Mouse (Mus musculus) lung, postnatal 0 days (tissue): ENCODE measurements around the gene Lig3. TPM values are rescaled to one million over a fixed set of nuclear protein-coding genes. Genes with fewer than 3 reads are reported as not detected.

Source experiments
- ATAC-seq: fragments of 200-750 bp; cut with Nextera tagmentation; 2 replicates; pipeline ENCODE4 v1.8.0; 2017; ENCODE audit warnings: moderate library complexity
- DNase-seq: peaks from one replicate; pipeline ENCODE4 v3.0.0-alpha.2; 2016; ENCODE audit warnings: low spot score
- H3K27ac ChIP-seq: fragments of 300-500 bp; sonication (generic); 2 replicates; pipeline ENCODE4 v1.5.1; 2014; ENCODE audit warnings: antibody characterized with exemption, mild to moderate bottlenecking, low read length, mixed read lengths
- H3K27me3 ChIP-seq: fragments of 300-500 bp; sonication (generic); replicated peaks from 2 replicates; pipeline ENCODE4 v1.6.1; 2014; ENCODE audit warnings: low read length, mixed read lengths; ENCODE audit not compliant: insufficient read depth
- H3K36me3 ChIP-seq: fragments of 300-500 bp; sonication (generic); 2 replicates; pipeline ENCODE4 v1.6.1; 2014; ENCODE audit warnings: low read length, mixed read lengths; ENCODE audit not compliant: insufficient read depth
- H3K4me1 ChIP-seq: fragments of 300-500 bp; sonication (generic); 2 replicates; pipeline ENCODE4 v1.6.1; 2014; ENCODE audit warnings: antibody characterized with exemption, low read depth, low read length, mixed read lengths; ENCODE audit not compliant: insufficient read depth
- H3K4me2 ChIP-seq: fragments of 300-500 bp; sonication (generic); replicated peaks from 2 replicates; pipeline ENCODE4 v1.6.1; 2014; ENCODE audit warnings: low read depth, mild to moderate bottlenecking, low read length, moderate library complexity, mixed read lengths
- H3K4me3 ChIP-seq: fragments of 300-500 bp; sonication (generic); 2 replicates; pipeline ENCODE4 v1.5.1; 2014; ENCODE audit warnings: low read depth, low read length
- H3K9ac ChIP-seq: fragments of 300-500 bp; sonication (generic); replicated peaks from 2 replicates; pipeline ENCODE4 v1.6.1; 2014; ENCODE audit warnings: low read depth, mild to moderate bottlenecking
- H3K9me3 ChIP-seq: fragments of 300-500 bp; sonication (generic); 2 replicates; pipeline ENCODE4 v1.6.1; 2016; ENCODE audit warnings: low read length, mixed read lengths
- CTCF ChIP-seq: IDR thresholded peaks from 2 replicates; pipeline ENCODE4 v1.5.1; 2016; ENCODE audit warnings: antibody characterized with exemption, mild to moderate bottlenecking
- EP300 ChIP-seq: IDR thresholded peaks from 2 replicates; pipeline ENCODE4 v1.6.1; 2016; ENCODE audit warnings: antibody characterized with exemption, mild to moderate bottlenecking, control low read depth
- WGBS: fragments of 180-500 bp; shearing (Covaris S2); extraction: QIAGEN DNeasy Blood & Tissue Kit; methylation state at CpG from one replicate; pipeline ENCODE4 v1.1.7; 2014; 5-methylcytosine and 5-hydroxymethylcytosine counted together
- polyA plus RNA-seq: library from polyadenylated mRNA; unstranded; fragments of >200 nt; fragmentation: Nextera tagmentation; extraction: Ambion mirVana; gene quantifications from 2 replicates; pipeline ENCODE4 v1.2.1, GENCODE M21; 2015

The Lig3 gene
- polyA plus RNA-seq = 10.9 and 11.6 TPM in 2 replicates

- Histone ChIP-seq H3K4me3 (peak within 1 kb of the TSS; percentile 95), H3K27me3 (no peaks in the 10 kb centered on the region), H3K9me3 (no peaks in the 10 kb centered on the region), H3K36me3 (no peaks in the 10 kb centered on the region), H3K4me1 (peaks cover 8% of the 10 kb centered on the region; the same call in 1 of the 2 replicates), H3K4me2 (peak within 1 kb of the TSS; percentile 62), H3K9ac (peak within 1 kb of the TSS; percentile 96), H3K27ac (peak within 1 kb of the TSS; percentile 96)
- TF ChIP-seq EP300 (no peak), CTCF (peak; percentile 33)
- under 1% methylated on average over 78 of the region's 90 CpGs for WGBS
- peak; percentile 96 for ATAC-seq
- peak; percentile 98 for DNase-seq
Measured at GRCm38 (mm10) chr11:82780983-82781903, at the start of gene Lig3. Lig3 (plus strand) TSS chr11:82781108.

- Histone ChIP-seq H3K9ac (no peak overlapping the region), H3K9me3 (no peaks in the 10 kb centered on the region), H3K4me2 (no peak overlapping the region), H3K36me3 (no peaks in the 10 kb centered on the region), H3K27ac (no peak overlapping the region), H3K27me3 (no peaks in the 10 kb centered on the region), H3K4me1 (no peaks in the 10 kb centered on the region), H3K4me3 (no peak overlapping the region)
- no peak for ATAC-seq
- peak; percentile 15 for DNase-seq
- TF ChIP-seq EP300 (no peak), CTCF (peak; percentile 49)
Measured at GRCm38 (mm10) chr11:82734227-82734626, 46.7 kb upstream of the Lig3 start.

DNA sequence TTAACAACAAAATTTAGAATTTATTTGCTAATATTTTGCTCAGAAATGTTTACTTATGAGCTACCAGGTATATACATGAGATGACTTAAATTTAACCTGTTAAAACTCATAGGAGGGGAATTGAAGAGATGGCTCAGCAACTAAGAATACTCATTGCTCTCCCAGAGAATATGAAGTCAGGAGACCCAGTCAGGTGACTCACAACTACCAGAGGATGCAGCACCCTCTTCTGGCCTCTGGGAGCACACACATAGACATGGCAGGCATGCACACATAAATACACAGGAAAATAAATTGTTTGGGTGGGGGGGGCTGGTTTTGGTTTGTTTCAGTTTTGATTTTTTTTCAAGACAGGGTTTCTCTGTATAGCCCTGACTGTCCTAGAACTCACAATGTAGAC lies 41.9 kb upstream of the Lig3 start:
- Histone ChIP-seq H3K27ac (no peak overlapping the region), H3K9ac (no peak overlapping the region), H3K36me3 (no peaks in the 10 kb centered on the region), H3K27me3 (no peaks in the 10 kb centered on the region), H3K4me3 (no peak overlapping the region), H3K9me3 (no peaks in the 10 kb centered on the region), H3K4me1 (no peaks in the 10 kb centered on the region), H3K4me2 (no peak overlapping the region)
- TF ChIP-seq EP300 (no peak), CTCF (no peak)
- no peak for ATAC-seq
- DNase-seq = no peak

DNA sequence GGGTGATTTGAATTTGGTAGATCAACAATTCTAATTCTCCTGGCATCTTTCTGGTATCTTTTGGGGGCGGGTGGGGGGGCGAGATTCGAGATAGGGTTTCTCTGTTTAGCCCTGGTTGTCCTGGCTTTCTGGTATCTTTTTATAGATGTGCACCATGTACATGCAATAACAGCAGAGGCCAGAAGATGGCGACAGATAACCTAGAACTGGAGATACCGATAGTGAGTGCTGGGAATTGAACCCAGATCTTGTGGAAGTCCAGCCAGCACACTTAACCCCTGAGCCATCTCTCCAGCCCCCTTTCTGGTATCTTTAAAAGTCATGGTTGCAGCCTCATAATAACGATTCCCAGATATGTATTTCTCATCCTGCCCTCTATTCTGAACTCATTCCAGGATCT lies 34.8 kb upstream of the Lig3 start:
- Histone ChIP-seq H3K9me3 (no peaks in the 10 kb centered on the region), H3K4me1 (no peaks in the 10 kb centered on the region), H3K27me3 (no peaks in the 10 kb centered on the region), H3K27ac (no peak overlapping the region), H3K4me2 (no peak overlapping the region), H3K9ac (no peak overlapping the region), H3K36me3 (no peaks in the 10 kb centered on the region), H3K4me3 (no peak overlapping the region)
- ATAC-seq = no peak
- WGBS = 29% methylated on average over 6 of the region's 6 CpGs
- peak; percentile 71 for TF ChIP-seq CTCF
- TF ChIP-seq EP300 = no peak
- DNase-seq = no peak

DNA sequence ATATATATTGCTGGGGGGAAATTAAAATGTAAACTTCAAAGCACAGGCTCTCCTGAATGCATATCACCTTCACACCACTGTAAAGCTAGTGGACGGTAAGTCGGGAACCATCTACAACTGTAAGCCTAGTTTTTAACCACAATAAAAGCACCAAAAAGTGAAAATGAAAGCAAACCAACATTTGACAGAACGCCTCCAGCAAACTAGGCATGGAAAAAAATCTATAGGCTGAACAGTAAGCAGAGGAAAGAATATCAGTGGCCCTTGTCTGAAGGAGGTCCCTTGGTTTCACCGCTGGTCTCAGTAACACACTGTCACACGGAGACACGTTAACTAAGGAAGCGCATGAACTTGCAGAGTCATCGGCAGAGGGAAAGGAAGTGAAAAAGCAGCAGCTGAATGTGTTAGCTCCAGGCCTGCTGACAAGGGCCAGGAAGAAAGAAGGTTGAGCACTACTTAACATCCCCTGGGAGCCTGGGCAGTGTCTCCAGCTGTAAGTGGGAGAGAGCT lies 34.0 kb upstream of the Lig3 start:
- Histone ChIP-seq H3K4me3 (no peak overlapping the region), H3K27ac (no peak overlapping the region), H3K36me3 (no peaks in the 10 kb centered on the region), H3K27me3 (no peaks in the 10 kb centered on the region), H3K4me1 (no peaks in the 10 kb centered on the region), H3K4me2 (no peak overlapping the region), H3K9ac (no peak overlapping the region), H3K9me3 (no peaks in the 10 kb centered on the region)
- WGBS = 62% methylated on average over 8 of the region's 8 CpGs
- no peak for TF ChIP-seq EP300
- no peak for TF ChIP-seq CTCF
- no peak for DNase-seq
- ATAC-seq = no peak

DNA sequence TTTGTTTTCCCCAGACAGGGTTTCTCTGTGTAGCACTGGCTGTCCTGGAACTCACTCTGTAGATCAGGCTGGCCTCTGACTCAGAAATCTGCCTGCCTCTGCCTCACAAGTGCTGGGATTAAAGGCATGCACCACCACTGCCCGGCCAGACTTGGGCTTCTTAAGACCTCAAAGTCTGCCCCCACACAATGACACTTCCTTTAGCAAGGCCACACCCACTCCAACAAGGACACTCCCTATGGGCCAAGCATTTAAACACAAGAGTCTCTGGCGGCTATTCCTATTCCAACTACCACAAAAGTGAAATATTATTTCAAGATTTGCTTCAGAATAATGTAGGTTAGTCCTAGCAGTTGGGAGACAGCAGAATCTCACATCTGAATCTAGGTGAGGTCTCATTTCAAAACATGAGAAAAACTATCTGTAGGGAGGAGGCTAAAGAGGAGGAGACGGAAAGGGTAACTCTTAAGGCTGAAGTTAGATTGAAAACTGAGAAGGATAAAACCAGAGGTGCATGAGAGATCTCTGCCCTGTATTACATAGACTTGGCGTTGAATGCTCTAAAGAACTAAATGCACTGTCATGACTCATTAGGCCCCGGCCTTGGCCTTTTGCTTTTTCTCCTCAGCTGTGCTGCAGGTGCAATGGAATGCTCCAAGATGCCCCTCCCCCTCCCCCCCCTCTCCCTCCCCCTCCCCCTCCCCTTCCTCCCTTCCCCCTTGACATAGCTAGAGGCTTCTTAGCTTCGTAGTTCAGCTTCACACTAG lies 28.4 kb upstream of the Lig3 start:
- no peaks in the 10 kb centered on the region for H3K9me3 ChIP-seq
- H3K36me3 ChIP-seq = no peaks in the 10 kb centered on the region
- H3K4me1 ChIP-seq = no peaks in the 10 kb centered on the region
- H3K27me3 ChIP-seq = no peaks in the 10 kb centered on the region
- no peak for TF ChIP-seq EP300
- TF ChIP-seq CTCF = no peak
- H3K9ac ChIP-seq = no peak overlapping the region
- no peak overlapping the region for H3K27ac ChIP-seq
- WGBS = 59% methylated on average over 6 of the region's 6 CpGs
- DNase-seq (no peak), ATAC-seq (no peak)
- no peak overlapping the region for H3K4me3 ChIP-seq
- H3K4me2 ChIP-seq = no peak overlapping the region
